Mouse (Mus musculus) bone marrow, adult 2 months (tissue): ENCODE data around the gene Vps13d. TPM values are rescaled to one million over a fixed set of nuclear protein-coding genes. Genes with fewer than 3 reads are reported as not detected.
A peak's percentile ranks its signal among the peaks of the same experiment; 100 is the strongest.

Experiments used
- H3K27ac ChIP-seq: fragments of 200-500 bp; 2 replicates; pipeline ENCODE4 v1.5.1; 2012; ENCODE audit warnings: low read depth, mild to moderate bottlenecking, control low read depth, inconsistent platforms, low read length; ENCODE audit not compliant: control insufficient read depth, poor library complexity, insufficient read depth
- H3K4me1 ChIP-seq: fragments of 200-500 bp; 2 replicates; pipeline ENCODE4 v1.6.1; 2011; ENCODE audit warnings: low read length; ENCODE audit not compliant: control insufficient read depth, insufficient read depth
- H3K4me3 ChIP-seq: fragments of 200-500 bp; replicated peaks from 2 replicates; pipeline ENCODE3; 2011; ENCODE audit warnings: mild to moderate bottlenecking, low read depth, low read length, control low read depth; ENCODE audit not compliant: control insufficient read depth
- CTCF ChIP-seq: fragments of 200-500 bp; IDR thresholded peaks from 2 replicates; pipeline ENCODE4 v1.5.1; 2011; ENCODE audit warnings: low read length, control low read depth; ENCODE audit not compliant: control insufficient read depth, insufficient read depth
- POLR2A ChIP-seq: fragments of 200-500 bp; IDR thresholded peaks from 2 replicates; pipeline ENCODE4 v1.6.1; 2011; ENCODE audit warnings: low read depth, mild to moderate bottlenecking, control low read depth, low read length, borderline replicate concordance; ENCODE audit not compliant: control insufficient read depth
- WGBS: fragments of 180-500 bp; shearing (Covaris S2); methylation state at CpG from one replicate; pipeline ENCODE4 v1.1.7; 2018; 5-methylcytosine and 5-hydroxymethylcytosine counted together
- polyA plus RNA-seq: library from polyadenylated mRNA; stranded (reverse); fragments of >200 nt; gene quantifications from 2 replicates; pipeline ENCODE4 v1.2.4, GENCODE M21; 2011; ENCODE audit warnings: low replicate concordance; ENCODE audit not compliant: missing spikeins, insufficient read depth, insufficient read length

Gene Vps13d
- polyA plus RNA-seq, 1 experiment, result 35.3 TPM

GRCm38 (mm10) chr4:145041223-145041870 lies 153.5 kb downstream of the Vps13d start:
- TF ChIP-seq CTCF (no peak), POLR2A (no peak)
- WGBS, result 76% methylated on average over 6 of the region's 6 CpGs
- no peak overlapping the region for H3K27ac ChIP-seq
- no peak overlapping the region for H3K4me3 ChIP-seq
- peaks cover 6% of the 10 kb centered on the region for H3K4me1 ChIP-seq

- Histone ChIP-seq H3K27ac (peak overlapping the region; percentile 79), H3K4me3 (no peak overlapping the region), H3K4me1 (peaks cover 12% of the 10 kb centered on the region)
- WGBS, result 68% methylated on average over 5 of the region's 5 CpGs
- TF ChIP-seq CTCF (no peak), POLR2A (no peak)
These were observed 157.0 kb downstream of the Vps13d start for GRCm38 (mm10) chr4:145037631-145038416.

GRCm38 (mm10) chr4:145037006-145037405 lies 157.8 kb downstream of the Vps13d start:
- no peak overlapping the region for H3K4me3 ChIP-seq
- peak overlapping the region; percentile 62 for H3K27ac ChIP-seq
- H3K4me1 ChIP-seq, result peaks cover 12% of the 10 kb centered on the region
- WGBS, result 30% methylated on average over 3 of the region's 3 CpGs
- TF ChIP-seq CTCF (no peak), POLR2A (no peak)

GRCm38 (mm10) chr4:145035450-145035849 lies 159.4 kb downstream of the Vps13d start:
- Histone ChIP-seq H3K27ac (peak overlapping the region; percentile 80), H3K4me1 (peaks cover 11% of the 10 kb centered on the region), H3K4me3 (no peak overlapping the region)
- whole genome bisulfite sequencing, result 69% methylated on average over 3 of the region's 3 CpGs
- TF ChIP-seq POLR2A (no peak), CTCF (no peak)

- Histone ChIP-seq H3K4me1 (peaks cover 11% of the 10 kb centered on the region), H3K27ac (peak overlapping the region; percentile 80), H3K4me3 (no peak overlapping the region)
- WGBS, result 51% methylated on average over 11 of the region's 11 CpGs
- TF ChIP-seq CTCF (no peak), POLR2A (no peak)
These were observed 160.1 kb downstream of the Vps13d start for GRCm38 (mm10) chr4:145034506-145035243.

- H3K4me1 ChIP-seq, result peaks cover 9% of the 10 kb centered on the region
- TF ChIP-seq POLR2A (no peak), CTCF (no peak)
- H3K27ac ChIP-seq, result peak overlapping the region; percentile 1; the same call in 1 of the 2 replicates
- 17% methylated on average over 2 of the region's 2 CpGs for WGBS
- H3K4me3 ChIP-seq, result no peak overlapping the region
These were observed 161.4 kb downstream of the Vps13d start for GRCm38 (mm10) chr4:145033392-145033791.

GRCm38 (mm10) chr4:145032637-145033036 lies 162.2 kb downstream of the Vps13d start:
- no peak overlapping the region for H3K27ac ChIP-seq
- peaks cover 7% of the 10 kb centered on the region for H3K4me1 ChIP-seq
- 38% methylated on average over 2 of the region's 2 CpGs for WGBS
- no peak for TF ChIP-seq POLR2A
- no peak for TF ChIP-seq CTCF
- no peak overlapping the region for H3K4me3 ChIP-seq

GRCm38 (mm10) chr4:145031510-145031909 lies 163.3 kb downstream of the Vps13d start:
- no peak overlapping the region for H3K27ac ChIP-seq
- TF ChIP-seq CTCF (no peak), POLR2A (no peak)
- H3K4me1 ChIP-seq, result peaks cover 7% of the 10 kb centered on the region
- no peak overlapping the region for H3K4me3 ChIP-seq
- WGBS, result 65% methylated on average over 4 of the region's 4 CpGs
